In genomic region chr2:84476577-84476976, GRCm38 (mm10) we compare ENCODE assay signal across 8 mouse cellular contexts. TPM values are rescaled to one million over a fixed set of nuclear protein-coding genes. Genes with fewer than 3 reads are reported as not detected.
A peak's percentile ranks its signal among the peaks of the same experiment; 100 is the strongest.
DNase-seq lines count a peak whose midpoint lies in the region; ATAC-seq lines count a peak whose summit lies in the region.

TSS of gene Tfpi (minus strand) at chr2:84476775.

- H3K27me3 ChIP-seq in erythroblast, embryonic 14.5 days (ENCODE audit: control insufficient read depth): no peaks in the 10 kb centered on the region
- H3K27me3 ChIP-seq in heart, embryonic 13.5 days (replicated peaks): no peaks in the 10 kb centered on the region
- no peaks in the 10 kb centered on the region for H3K27me3 ChIP-seq in limb, embryonic 11.5 days (ENCODE audit: control insufficient read depth, insufficient read depth, low read length)
- H3K27me3 ChIP-seq in midbrain, embryonic 14.5 days (ENCODE audit: control insufficient read depth, insufficient read depth, low read length): no peaks in the 10 kb centered on the region

- H3K4me3 ChIP-seq in erythroblast, embryonic 14.5 days (replicated peaks): peak within 1 kb of the TSS; percentile 54
- peak within 1 kb of the TSS; percentile 51 for H3K4me3 ChIP-seq in heart, embryonic 13.5 days
- no peak within 1 kb of the TSS for H3K4me3 ChIP-seq in limb, embryonic 11.5 days (ENCODE audit: low read depth, low read length)
- no peak within 1 kb of the TSS for H3K4me3 ChIP-seq in midbrain, embryonic 14.5 days (replicated peaks; ENCODE audit: low read depth, low read length)

- peak within 1 kb of the TSS; percentile 66 for H3K4me2 ChIP-seq in heart, embryonic 13.5 days
- no peak within 1 kb of the TSS for H3K4me2 ChIP-seq in limb, embryonic 11.5 days (ENCODE audit: low read depth, severe bottlenecking)
- no peak within 1 kb of the TSS for H3K4me2 ChIP-seq in midbrain, embryonic 14.5 days (ENCODE audit: low read length)

- H3K9ac ChIP-seq in heart, embryonic 13.5 days: peak within 1 kb of the TSS; percentile 83
- no peak within 1 kb of the TSS for H3K9ac ChIP-seq in limb, embryonic 11.5 days (ENCODE audit: low read length)
- no peak within 1 kb of the TSS for H3K9ac ChIP-seq in midbrain, embryonic 14.5 days (replicated peaks; ENCODE audit: low read length)

- peak; percentile 25 for DNase-seq in adrenal gland, postnatal 14 days
- no peak for DNase-seq in limb, embryonic 11.5 days (ENCODE audit: low spot score)
- no peak for DNase-seq in midbrain, embryonic 14.5 days
- no peak for DNase-seq in spleen, postnatal 14 days (ENCODE audit: low spot score in 2 of 2)
- DNase-seq in Muller cell, postnatal 12 days (ENCODE audit: inconsistent ontology term): no peak

- ATAC-seq in erythroblast, adult 5-6 weeks (replicated peaks; ENCODE audit: low FRiP score, poor library complexity, severe bottlenecking): no peak
- ATAC-seq in heart, embryonic 13.5 days (ENCODE audit: extremely low read depth, insufficient number of reproducible peaks, low FRiP score, low TSS enrichment): no peak
- ATAC-seq in limb, embryonic 11.5 days (ENCODE audit: insufficient number of reproducible peaks, low FRiP score, low TSS enrichment, low read depth): no peak
- no peak for ATAC-seq in midbrain, embryonic 14.5 days (ENCODE audit: low FRiP score, low TSS enrichment)

- no peaks in the 10 kb centered on the region; the same call in 1 of the 2 replicates for H3K36me3 ChIP-seq in erythroblast, embryonic 14.5 days (ENCODE audit: control insufficient read depth)
- H3K36me3 ChIP-seq in heart, embryonic 13.5 days: peaks cover 25% of the 10 kb centered on the region
- H3K36me3 ChIP-seq in limb, embryonic 11.5 days (ENCODE audit: control insufficient read depth, insufficient read depth, low read length): no peaks in the 10 kb centered on the region
- H3K36me3 ChIP-seq in midbrain, embryonic 14.5 days (ENCODE audit: control insufficient read depth, insufficient read depth, low read length): no peaks in the 10 kb centered on the region

- H3K9me3 ChIP-seq in erythroblast, embryonic 14.5 days (ENCODE audit: control insufficient read depth, low read length): no peaks in the 10 kb centered on the region
- H3K9me3 ChIP-seq in heart, embryonic 13.5 days: no peaks in the 10 kb centered on the region
- no peaks in the 10 kb centered on the region for H3K9me3 ChIP-seq in limb, embryonic 11.5 days (ENCODE audit: control insufficient read depth, low read length)
- no peaks in the 10 kb centered on the region for H3K9me3 ChIP-seq in midbrain, embryonic 14.5 days (ENCODE audit: control insufficient read depth, low read length)

- peaks cover 23% of the 10 kb centered on the region for H3K4me1 ChIP-seq in erythroblast, embryonic 14.5 days (ENCODE audit: control insufficient read depth)
- H3K4me1 ChIP-seq in heart, embryonic 13.5 days: peaks cover 48% of the 10 kb centered on the region
- H3K4me1 ChIP-seq in limb, embryonic 11.5 days (ENCODE audit: control insufficient read depth, insufficient read depth, low read length): 0 out of 2 replicates have a peak, but pooled peaks cover 3% of the 10 kb centered on the region
- no peaks in the 10 kb centered on the region for H3K4me1 ChIP-seq in midbrain, embryonic 14.5 days (ENCODE audit: control insufficient read depth, insufficient read depth, low read length)

- H3K27ac ChIP-seq in heart, embryonic 13.5 days (replicated peaks): peak within 1 kb of the TSS; percentile 96
- H3K27ac ChIP-seq in limb, embryonic 11.5 days (replicated peaks; ENCODE audit: low read depth, low read length): no peak within 1 kb of the TSS
- H3K27ac ChIP-seq in midbrain, embryonic 14.5 days (replicated peaks; ENCODE audit: low read depth, low read length): no peak within 1 kb of the TSS

- WGBS in heart, embryonic 13.5 days: 12% methylated on average over 4 of the region's 4 CpGs
- WGBS in limb, embryonic 11.5 days: 56% methylated on average over 4 of the region's 4 CpGs
- 73% methylated on average over 4 of the region's 4 CpGs for WGBS in midbrain, embryonic 14.5 days

RNA-seq across cellular contexts. Expression of gene Tfpi, which starts in this region (rescaled TPM):
- polyA plus RNA-seq in erythroblast, embryonic 14.5 days (2012): 0.09 TPM in 1 of 2 replicates, not detected in the other
- 2.3 and 2.7 TPM in 2 replicates for total RNA-seq in erythroblast, adult 5-6 weeks (2015; ENCODE audit: low replicate concordance)
- 6.1 and 6.9 TPM in 2 replicates for total RNA-seq in erythroblast, adult 5-6 weeks (2017; ENCODE audit: low replicate concordance)
- total RNA-seq in adrenal gland, postnatal 14 days (2021): 39.4 and 44.2 TPM in 2 replicates
- 72.0 and 80.3 TPM in 2 replicates for polyA plus RNA-seq in heart, embryonic 13.5 days (2015; fragmentation: Nextera tagmentation; extraction: Ambion mirVana)
- polyA plus RNA-seq in limb, embryonic 11.5 days (2014; fragmentation: Nextera tagmentation; extraction: Ambion mirVana): 12.4 and 14.1 TPM in 2 replicates
- polyA plus RNA-seq in midbrain, embryonic 14.5 days (2014; fragmentation: Nextera tagmentation; extraction: Ambion mirVana): 5.5 and 17.7 TPM in 2 replicates

Comparison
In these comparisons a context has a peak if more than half of its experiments do, and no peak if none do; other contexts are left out.
1. H3K4me3 ChIP-seq: peak in erythroblast, embryonic 14.5 days (single experiment) and heart, embryonic 13.5 days (single experiment); none in limb, embryonic 11.5 days (single experiment) and midbrain, embryonic 14.5 days (single experiment).